Mouse (Mus musculus): Measurements from ENCODE around the gene Wdr77.

DNA sequence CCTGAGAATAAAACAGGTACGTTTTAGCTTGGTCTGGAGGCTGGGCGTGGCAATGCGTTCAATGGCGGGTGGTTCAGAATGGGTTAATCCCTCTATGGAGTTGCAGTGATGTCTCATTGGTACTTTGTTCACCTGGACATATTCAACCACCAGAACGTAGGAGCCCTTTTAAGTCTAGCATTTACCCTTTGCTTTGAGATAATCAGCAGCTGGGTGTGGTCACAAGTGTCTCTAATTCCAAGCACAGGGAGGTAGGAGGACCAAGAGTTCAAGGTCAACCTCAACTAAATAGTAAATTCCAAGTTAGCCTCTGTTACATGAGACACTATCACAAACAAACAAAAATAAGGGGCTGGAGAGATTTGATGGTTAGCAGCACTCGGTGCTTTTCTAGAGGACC, 30.4 kb upstream of the Wdr77 start:
- TF ChIP-seq CTCF (IDR thresholded peaks at IDR 0.05; ENCODE audit: low read depth) (no peak), EP300 (IDR thresholded peaks at IDR 0.05; ENCODE audit: low read depth) (no peak)
